Mouse (Mus musculus): Measurements from ENCODE around the gene Olfr653. TPM values are rescaled to one million over a fixed set of nuclear protein-coding genes. Genes with fewer than 3 reads are reported as not detected.

The Olfr653 gene
- polyA plus RNA-seq (2015; fragmentation: Nextera tagmentation; extraction: Ambion mirVana) = not detected in 2 replicates

GRCm38 (mm10) chr7:104577014-104577413 lies at the start of gene Olfr653:
Gene Olfr653, plus strand, starts transcription at chr7:104577314.
- H3K9me3 ChIP-seq (replicated peaks) = no peaks in the 10 kb centered on the region
- no peak within 1 kb of the TSS for H3K4me3 ChIP-seq (replicated peaks)
- no peak within 1 kb of the TSS for H3K9ac ChIP-seq
- H3K4me1 ChIP-seq = no peaks in the 10 kb centered on the region
- WGBS = 74% methylated on average over 2 of the region's 2 CpGs
- no peak within 1 kb of the TSS for H3K27ac ChIP-seq
- no peak for ATAC-seq (replicated peaks; ENCODE audit: low FRiP score)
- H3K27me3 ChIP-seq = no peaks in the 10 kb centered on the region
- no peaks in the 10 kb centered on the region for H3K36me3 ChIP-seq
- H3K4me2 ChIP-seq = no peak within 1 kb of the TSS

GRCm38 (mm10) chr7:104549833-104550232 lies 27.3 kb upstream of the Olfr653 start, which contains the start of gene Olfr651:
Gene Olfr651, plus strand, starts transcription at chr7:104550133.
- H3K36me3 ChIP-seq = no peaks in the 10 kb centered on the region
- no peak within 1 kb of the TSS for H3K4me3 ChIP-seq (replicated peaks)
- H3K4me1 ChIP-seq = no peaks in the 10 kb centered on the region
- H3K4me2 ChIP-seq = no peak within 1 kb of the TSS
- H3K27me3 ChIP-seq = no peaks in the 10 kb centered on the region
- H3K27ac ChIP-seq = no peak within 1 kb of the TSS
- no peaks in the 10 kb centered on the region for H3K9me3 ChIP-seq (replicated peaks)
- WGBS = 74% methylated on average over 5 of the region's 5 CpGs
- ATAC-seq (replicated peaks; ENCODE audit: low FRiP score) = no peak
- no peak within 1 kb of the TSS for H3K9ac ChIP-seq

- Histone ChIP-seq H3K27me3 (no peaks in the 10 kb centered on the region), H3K4me2 (no peak overlapping the region), H3K4me3 (replicated peaks) (no peak overlapping the region), H3K27ac (no peak overlapping the region), H3K4me1 (no peaks in the 10 kb centered on the region), H3K36me3 (no peaks in the 10 kb centered on the region), H3K9ac (no peak overlapping the region), H3K9me3 (replicated peaks) (no peaks in the 10 kb centered on the region)
- no peak for ATAC-seq (replicated peaks; ENCODE audit: low FRiP score)
- WGBS = 69% methylated on average over 1 of the region's 1 CpGs
These were observed 24.4 kb upstream of the Olfr653 start for GRCm38 (mm10) chr7:104552700-104553099.

GRCm38 (mm10) chr7:104560601-104561000 lies 16.5 kb upstream of the Olfr653 start, which contains the start of gene Olfr652:
Gene Olfr652, plus strand, starts transcription at chr7:104560901.
- Histone ChIP-seq H3K27me3 (no peaks in the 10 kb centered on the region), H3K4me2 (no peak within 1 kb of the TSS), H3K36me3 (no peaks in the 10 kb centered on the region), H3K9me3 (replicated peaks) (no peaks in the 10 kb centered on the region), H3K27ac (no peak within 1 kb of the TSS), H3K4me3 (replicated peaks) (no peak within 1 kb of the TSS), H3K4me1 (no peaks in the 10 kb centered on the region), H3K9ac (no peak within 1 kb of the TSS)
- no peak for ATAC-seq (replicated peaks; ENCODE audit: low FRiP score)

- Histone ChIP-seq H3K4me1 (no peaks in the 10 kb centered on the region), H3K9ac (no peak overlapping the region), H3K27me3 (no peaks in the 10 kb centered on the region), H3K27ac (no peak overlapping the region), H3K9me3 (replicated peaks) (no peaks in the 10 kb centered on the region), H3K4me3 (replicated peaks) (no peak overlapping the region), H3K4me2 (no peak overlapping the region), H3K36me3 (no peaks in the 10 kb centered on the region)
- no peak for ATAC-seq (replicated peaks; ENCODE audit: low FRiP score)
- WGBS = 90% methylated on average over 4 of the region's 4 CpGs
These were observed 3.7 kb downstream of the Olfr653 start for GRCm38 (mm10) chr7:104580846-104581245.

GRCm38 (mm10) chr7:104581429-104581828 lies 4.3 kb downstream of the Olfr653 start:
- ATAC-seq (replicated peaks; ENCODE audit: low FRiP score) = no peak
- no peaks in the 10 kb centered on the region for H3K27me3 ChIP-seq

GRCm38 (mm10) chr7:104586725-104587124 lies 9.6 kb downstream of the Olfr653 start, which contains the start of gene Olfr654:
Gene Olfr654, plus strand, starts transcription at chr7:104587025.
- no peak within 1 kb of the TSS for H3K9ac ChIP-seq
- WGBS = 89% methylated on average over 4 of the region's 4 CpGs
- H3K36me3 ChIP-seq = no peaks in the 10 kb centered on the region
- no peak within 1 kb of the TSS for H3K4me3 ChIP-seq (replicated peaks)
- H3K9me3 ChIP-seq (replicated peaks) = no peaks in the 10 kb centered on the region
- H3K4me2 ChIP-seq = no peak within 1 kb of the TSS
- H3K4me1 ChIP-seq = no peaks in the 10 kb centered on the region
- no peak within 1 kb of the TSS for H3K27ac ChIP-seq
- ATAC-seq (replicated peaks; ENCODE audit: low FRiP score) = no peak
- H3K27me3 ChIP-seq = no peaks in the 10 kb centered on the region

More at GRCm38 (mm10) chr7:104581429-104581828, 4.3 kb downstream of the Olfr653 start:
- Histone ChIP-seq H3K9ac (no peak overlapping the region), H3K4me1 (no peaks in the 10 kb centered on the region), H3K9me3 (replicated peaks) (no peaks in the 10 kb centered on the region), H3K4me3 (replicated peaks) (no peak overlapping the region), H3K36me3 (no peaks in the 10 kb centered on the region), H3K4me2 (no peak overlapping the region), H3K27ac (no peak overlapping the region)
- 85% methylated on average over 4 of the region's 4 CpGs for WGBS

- Histone ChIP-seq H3K9me3 (replicated peaks) (no peaks in the 10 kb centered on the region), H3K36me3 (no peaks in the 10 kb centered on the region), H3K4me3 (replicated peaks) (no peak overlapping the region), H3K9ac (no peak overlapping the region), H3K27ac (no peak overlapping the region), H3K27me3 (no peaks in the 10 kb centered on the region), H3K4me1 (no peaks in the 10 kb centered on the region), H3K4me2 (no peak overlapping the region)
- ATAC-seq (replicated peaks; ENCODE audit: low FRiP score) = no peak
- 83% methylated on average over 5 of the region's 5 CpGs for WGBS
These were observed 11.2 kb downstream of the Olfr653 start for GRCm38 (mm10) chr7:104588274-104588673.

GRCm38 (mm10) chr7:104601679-104602078 lies 24.6 kb downstream of the Olfr653 start, which contains the start of gene Olfr655:
Gene Olfr655, minus strand, starts transcription at chr7:104601779.
- no peaks in the 10 kb centered on the region for H3K4me1 ChIP-seq
- H3K9me3 ChIP-seq (replicated peaks) = no peaks in the 10 kb centered on the region
- no peak within 1 kb of the TSS for H3K4me3 ChIP-seq (replicated peaks)
- WGBS = 81% methylated on average over 2 of the region's 2 CpGs
- no peak within 1 kb of the TSS for H3K4me2 ChIP-seq
- no peak within 1 kb of the TSS for H3K9ac ChIP-seq
- H3K36me3 ChIP-seq = no peaks in the 10 kb centered on the region
- no peak for ATAC-seq (replicated peaks; ENCODE audit: low FRiP score)
- H3K27me3 ChIP-seq = no peaks in the 10 kb centered on the region
- no peak within 1 kb of the TSS for H3K27ac ChIP-seq

- Histone ChIP-seq H3K4me2 (no peak overlapping the region), H3K9ac (no peak overlapping the region), H3K27me3 (no peaks in the 10 kb centered on the region), H3K9me3 (replicated peaks) (no peaks in the 10 kb centered on the region), H3K4me3 (replicated peaks) (no peak overlapping the region), H3K4me1 (no peaks in the 10 kb centered on the region), H3K36me3 (no peaks in the 10 kb centered on the region), H3K27ac (no peak overlapping the region)
- ATAC-seq (replicated peaks; ENCODE audit: low FRiP score) = no peak
- 6% methylated on average over 3 of the region's 3 CpGs for WGBS
These were observed 26.1 kb downstream of the Olfr653 start for GRCm38 (mm10) chr7:104603173-104603572.

GRCm38 (mm10) chr7:104604727-104605126 lies 27.6 kb downstream of the Olfr653 start:
- no peak for ATAC-seq (replicated peaks; ENCODE audit: low FRiP score)
- Histone ChIP-seq H3K4me1 (no peaks in the 10 kb centered on the region), H3K4me3 (replicated peaks) (no peak overlapping the region), H3K27ac (no peak overlapping the region), H3K9me3 (replicated peaks) (no peaks in the 10 kb centered on the region), H3K4me2 (no peak overlapping the region), H3K27me3 (no peaks in the 10 kb centered on the region), H3K36me3 (no peaks in the 10 kb centered on the region), H3K9ac (no peak overlapping the region)

GRCm38 (mm10) chr7:104613655-104614054 lies 36.5 kb downstream of the Olfr653 start, which contains the start of gene Olfr656:
Gene Olfr656, plus strand, starts transcription at chr7:104613955.
- Histone ChIP-seq H3K27me3 (no peaks in the 10 kb centered on the region), H3K4me1 (no peaks in the 10 kb centered on the region), H3K9ac (no peak within 1 kb of the TSS), H3K36me3 (no peaks in the 10 kb centered on the region), H3K4me3 (replicated peaks) (no peak within 1 kb of the TSS), H3K4me2 (no peak within 1 kb of the TSS), H3K9me3 (replicated peaks) (no peaks in the 10 kb centered on the region), H3K27ac (no peak within 1 kb of the TSS)
- ATAC-seq (replicated peaks; ENCODE audit: low FRiP score) = no peak
- whole genome bisulfite sequencing = 74% methylated on average over 4 of the region's 4 CpGs

GRCm38 (mm10) chr7:104624494-104624893 lies 47.4 kb downstream of the Olfr653 start, which contains the start of gene Olfr657:
Gene Olfr657, plus strand, starts transcription at chr7:104624794.
- H3K4me1 ChIP-seq = no peaks in the 10 kb centered on the region
- H3K36me3 ChIP-seq = no peaks in the 10 kb centered on the region
- H3K9ac ChIP-seq = no peak within 1 kb of the TSS
- H3K4me2 ChIP-seq = no peak within 1 kb of the TSS
- no peak within 1 kb of the TSS for H3K27ac ChIP-seq
- ATAC-seq (replicated peaks; ENCODE audit: low FRiP score) = no peak
- no peaks in the 10 kb centered on the region for H3K27me3 ChIP-seq
- H3K4me3 ChIP-seq (replicated peaks) = no peak within 1 kb of the TSS
- H3K9me3 ChIP-seq (replicated peaks) = no peaks in the 10 kb centered on the region

Data from kidney, embryonic 15.5 days (tissue).